Mouse (Mus musculus) hematopoietic stem cell, adult 5-6 weeks (primary cell): Measurements from ENCODE around the gene Tbl1x. TPM values are rescaled to one million over a fixed set of nuclear protein-coding genes. Genes with fewer than 3 reads are reported as not detected.
A peak's percentile ranks its signal among the peaks of the same experiment; 100 is the strongest.
"Not testable (repeated sequence)": the region's sequence is repeated elsewhere in the genome, so short reads cannot be mapped to it uniquely, and the experiment has no call there.

ENCODE experiments used
- ATAC-seq, 2 experiments: fragments of 125-278 bp in 1 of 2; replicated peaks in 1 of 2; 2 replicates each; pipeline ENCODE4 v1.8.0; 2016 to 2017; ENCODE audit warnings: inconsistent platforms in 2 of 2, mild to moderate bottlenecking in 2 of 2, moderate number of reproducible peaks in 2 of 2, low read depth in 1 of 2, moderate TSS enrichment in 1 of 2; ENCODE audit not compliant: low FRiP score in 2 of 2, poor library complexity in 2 of 2, severe bottlenecking in 2 of 2, insufficient read depth in 1 of 2, low TSS enrichment in 1 of 2
- total RNA-seq: library from RNA; stranded (forward); fragments of 172-1452, 232-1000 nt; gene quantifications from 2 replicates; pipeline ENCODE4 v1.2.3, GENCODE M21; 2017

The Tbl1x gene
- total RNA-seq, 1 experiment from 2014 or later = 54.0 TPM

DNA sequence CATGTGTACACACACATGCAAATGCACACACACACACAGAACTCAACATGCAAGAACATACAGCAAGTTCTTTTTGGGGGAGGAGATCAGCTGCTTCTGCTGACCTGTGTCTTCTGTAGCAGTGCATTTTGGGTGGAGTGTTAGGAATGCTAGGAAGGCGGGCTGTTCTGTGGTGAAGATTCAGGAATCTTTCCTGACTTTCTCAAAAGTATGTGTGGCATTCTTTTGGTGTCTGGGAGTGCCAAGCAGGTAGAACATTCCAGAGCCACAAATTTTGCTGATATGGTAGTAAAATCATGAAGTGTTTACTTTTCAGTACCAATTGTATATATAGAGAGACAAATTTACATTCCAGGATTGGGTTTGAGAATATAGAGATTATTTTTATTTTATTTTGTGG lies 17.6 kb downstream of the Tbl1x start:
- ATAC-seq = no peak

- no peak; a peak in 1 of 4 replicates for ATAC-seq
Measured at GRCm38 (mm10) chrX:77530997-77531396, 20.2 kb downstream of the Tbl1x start.

GRCm38 (mm10) chrX:77533922-77534321 lies 23.1 kb downstream of the Tbl1x start:
- ATAC-seq = peak; percentile 62 to 68; a peak in 3 of 4 replicates

DNA sequence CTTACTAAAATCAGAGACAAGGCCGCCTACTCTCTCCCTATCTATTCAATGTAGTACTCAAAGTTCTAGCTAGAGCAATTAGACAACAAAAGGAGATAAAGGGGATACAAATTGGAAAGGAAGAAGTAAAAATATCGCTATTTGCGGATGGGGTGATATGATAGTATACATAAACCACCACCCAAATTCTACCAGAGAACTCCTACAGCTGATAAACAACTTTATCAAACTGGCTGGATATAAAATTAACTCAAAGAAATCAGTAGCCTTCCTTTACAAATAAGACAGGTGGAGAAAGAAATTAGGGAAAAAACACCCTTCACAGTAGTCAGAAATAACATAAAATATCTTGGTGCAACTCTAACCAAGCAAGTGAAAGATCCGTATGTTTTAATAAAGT lies 29.0 kb downstream of the Tbl1x start:
- ATAC-seq = not testable (repeated sequence)

DNA sequence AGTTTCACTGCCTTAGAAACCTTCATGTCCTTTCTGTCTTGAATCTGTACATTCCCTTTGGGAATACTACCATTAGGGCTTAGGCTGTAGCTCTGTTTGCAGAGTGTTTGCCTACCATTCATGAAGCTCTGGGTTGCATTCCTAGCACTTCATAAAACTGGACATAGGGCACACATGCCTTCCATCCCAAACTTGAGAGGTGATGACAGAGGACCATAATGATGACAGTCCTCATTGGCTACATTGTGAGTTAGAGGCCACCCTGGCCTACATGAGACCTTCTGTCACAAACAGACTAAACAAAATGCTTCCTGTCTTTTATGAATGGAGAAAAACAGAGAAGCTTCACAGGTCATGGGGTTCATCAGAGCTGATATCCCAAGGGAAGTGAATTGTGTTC lies 33.2 kb downstream of the Tbl1x start:
- ATAC-seq = no peak

DNA sequence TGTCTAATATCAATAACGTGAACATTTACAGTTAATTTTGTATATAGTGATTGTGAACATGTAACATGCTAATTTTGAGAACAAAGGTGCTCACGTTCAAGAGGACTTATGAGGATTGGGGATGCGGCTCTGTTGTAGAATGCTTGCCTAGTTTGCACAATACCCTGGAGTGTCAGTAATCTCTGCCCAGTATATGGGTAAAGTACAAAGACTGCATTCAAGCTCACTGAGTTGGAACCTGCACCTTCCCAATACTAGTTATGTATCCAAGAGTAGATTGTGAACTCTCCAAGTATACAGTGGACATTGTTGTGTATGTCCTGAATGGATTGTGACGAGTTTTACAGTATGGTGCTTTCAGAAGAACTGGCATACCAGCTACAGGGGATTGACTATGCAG lies 33.7 kb downstream of the Tbl1x start:
- ATAC-seq = no peak

DNA sequence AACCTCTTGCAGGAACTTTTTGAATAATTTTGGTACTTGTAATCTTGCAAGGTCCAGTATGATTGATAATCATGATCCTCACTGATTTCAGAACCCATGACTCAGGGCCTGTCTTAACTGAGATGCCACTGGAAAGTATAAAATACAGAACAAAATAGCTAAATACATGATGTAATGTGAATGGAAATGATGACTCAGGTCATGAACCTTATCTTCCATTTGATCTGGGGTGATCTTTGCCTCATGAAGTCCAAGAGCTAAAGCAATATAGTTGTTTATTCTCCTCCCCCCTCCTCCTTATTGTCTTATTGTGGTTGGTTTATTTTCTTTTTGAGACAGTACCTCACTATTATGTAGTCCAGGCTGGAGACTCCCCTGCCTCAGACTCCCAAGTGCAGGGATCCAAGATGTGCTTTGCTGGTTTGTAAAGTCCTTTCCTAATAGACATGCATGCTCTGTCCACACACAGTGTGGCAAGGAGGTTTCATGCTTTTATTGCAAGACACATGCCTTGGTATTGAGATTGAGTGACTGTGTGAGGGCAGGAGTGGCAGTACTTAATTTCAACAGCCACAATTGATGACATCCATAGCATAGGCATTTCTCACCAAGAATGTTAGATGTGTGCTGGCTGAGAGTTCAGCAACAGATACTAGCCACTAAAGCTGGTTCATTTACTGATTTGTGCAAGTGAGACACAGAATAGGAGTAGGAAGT lies 34.7 kb downstream of the Tbl1x start:
- peak in 1 of 2 experiments; percentile 7; a peak in 1 of 4 replicates for ATAC-seq

DNA sequence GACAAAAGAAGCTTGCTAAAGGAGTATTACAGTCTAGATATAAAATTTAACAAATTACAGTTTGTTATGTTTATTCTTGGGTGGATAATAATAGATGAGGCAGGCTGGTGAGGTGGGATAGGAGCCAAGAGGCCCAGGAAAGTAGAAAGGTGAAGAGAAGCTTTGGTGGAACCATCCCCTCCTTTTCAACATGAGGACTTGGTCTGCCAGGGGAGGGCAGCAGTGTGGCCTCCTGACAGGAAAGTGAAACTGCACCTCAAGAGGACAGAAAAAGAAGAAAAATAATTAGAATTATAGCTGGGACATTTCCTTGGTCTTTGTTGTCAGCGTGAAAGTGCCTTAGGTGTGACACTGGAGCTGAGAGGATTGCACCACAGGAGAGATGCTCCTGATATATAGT lies 35.6 kb downstream of the Tbl1x start:
- peak; percentile 66 to 67; a peak in 3 of 4 replicates for ATAC-seq

GRCm38 (mm10) chrX:77548951-77549350 lies 38.1 kb downstream of the Tbl1x start:
- ATAC-seq = no peak

DNA sequence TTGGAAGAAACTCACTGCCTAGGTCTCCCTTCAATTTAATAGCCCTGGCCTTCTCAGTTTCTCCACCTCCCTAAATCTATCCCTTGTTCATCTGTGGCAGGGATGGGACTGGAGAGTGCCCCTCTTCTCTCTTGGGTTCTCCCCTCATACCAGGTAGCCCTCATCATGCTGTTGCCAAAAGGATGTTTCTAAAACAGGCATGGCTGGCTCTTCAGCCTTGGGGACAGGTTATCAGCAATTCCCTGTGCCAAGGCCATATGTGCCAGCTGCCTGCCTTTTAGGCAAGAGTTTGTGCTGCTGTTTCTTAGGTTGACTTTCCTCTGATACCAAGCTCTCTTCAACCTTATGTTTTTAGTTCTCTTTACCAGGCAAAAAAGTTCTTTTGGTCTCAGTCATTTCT lies 39.6 kb downstream of the Tbl1x start:
- no peak for ATAC-seq

- ATAC-seq = no peak
Measured at GRCm38 (mm10) chrX:77551306-77551705, 40.5 kb downstream of the Tbl1x start.

DNA sequence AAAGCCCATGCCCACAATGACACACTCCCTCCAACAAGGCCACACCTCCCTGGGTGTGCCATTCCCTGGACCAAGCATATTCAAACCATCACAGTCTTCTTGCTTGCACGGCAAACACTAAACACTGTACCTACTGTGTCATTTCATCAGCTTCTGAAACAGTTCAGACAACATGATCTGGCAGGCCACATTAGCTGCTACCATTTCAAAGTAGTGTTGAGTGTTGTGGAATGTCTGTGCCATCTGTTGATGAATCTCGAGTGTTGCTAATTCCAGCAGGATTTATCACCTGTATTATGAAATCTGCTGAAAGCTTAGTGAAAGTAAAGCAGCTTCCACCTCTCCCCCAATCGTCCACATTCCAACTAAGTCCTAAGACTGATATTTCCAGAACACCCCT lies 41.3 kb downstream of the Tbl1x start:
- no peak for ATAC-seq

GRCm38 (mm10) chrX:77555985-77556384 lies 45.2 kb downstream of the Tbl1x start:
- ATAC-seq = no peak

- no peak for ATAC-seq
Measured at GRCm38 (mm10) chrX:77559199-77559881, 48.5 kb downstream of the Tbl1x start.

GRCm38 (mm10) chrX:77563616-77564015 lies 52.8 kb downstream of the Tbl1x start:
- no peak for ATAC-seq

DNA sequence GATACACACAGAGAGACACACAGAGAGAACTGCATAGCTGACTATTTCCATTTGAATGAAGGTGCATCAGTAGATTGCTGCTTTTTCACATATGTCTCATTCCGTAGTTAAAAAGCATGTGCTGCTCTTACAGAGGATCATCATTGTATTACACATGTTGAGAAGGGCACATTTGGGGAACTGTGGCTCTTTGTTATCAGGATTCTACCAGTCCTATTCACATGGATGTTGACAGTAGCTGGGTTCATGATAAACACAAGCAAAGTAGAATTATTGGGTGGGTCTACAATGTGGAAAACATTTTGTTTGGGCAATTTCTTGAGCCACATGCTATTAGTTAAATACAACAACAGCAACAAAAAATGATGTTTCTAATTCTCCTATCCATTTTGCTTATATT lies 55.9 kb downstream of the Tbl1x start:
- no peak for ATAC-seq

DNA sequence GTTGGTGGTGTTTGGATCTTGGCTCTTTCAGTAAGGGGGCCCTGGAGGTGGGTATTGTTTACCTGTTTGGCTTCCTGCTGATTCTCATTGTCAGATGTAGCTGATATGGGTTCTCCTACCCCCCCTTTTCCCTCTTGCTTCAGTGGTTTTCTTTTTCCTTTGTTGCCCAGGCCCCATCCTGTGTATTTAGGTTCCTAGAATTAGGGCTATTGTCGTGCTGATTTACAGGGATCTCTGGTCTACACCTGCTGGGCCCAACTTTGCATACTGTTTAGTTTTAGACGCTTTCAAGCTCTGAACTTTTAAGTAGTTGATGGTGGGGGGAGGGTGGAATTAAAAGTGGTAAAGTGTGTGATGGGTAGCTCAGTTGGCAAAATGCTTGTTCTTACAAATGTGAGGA lies 57.2 kb downstream of the Tbl1x start:
- ATAC-seq = no peak

- no peak for ATAC-seq
Measured at GRCm38 (mm10) chrX:77573743-77574142, 62.9 kb downstream of the Tbl1x start.

- no peak for ATAC-seq
Measured at GRCm38 (mm10) chrX:77577108-77577507, 66.3 kb downstream of the Tbl1x start.
